ENCODE assay signal across 10 mouse cellular contexts in genomic region chr11:116100839-116101238, GRCm38 (mm10). TPM values are rescaled to one million over a fixed set of nuclear protein-coding genes. Genes with fewer than 3 reads are reported as not detected.
DNase-seq lines count a peak whose midpoint lies in the region; ATAC-seq and TF ChIP-seq lines count a peak whose summit lies in the region.
"Had no signal": no experiment of that assay in that cellular context is flagged by ENCODE, and none has a peak within 500 bp of the region (broad histone marks: within the 10 kb centered on the region; RNA-seq: fewer than 3 reads in every experiment).

No protein-coding gene starts in this region.

- peaks cover 6% of the 10 kb centered on the region; the same call in 1 of the 2 replicates for H3K9me3 ChIP-seq in heart, embryonic 13.5 days
- H3K9me3 ChIP-seq in lung, embryonic 15.5 days: no peaks in the 10 kb centered on the region
- no peaks in the 10 kb centered on the region for H3K9me3 ChIP-seq in hindbrain, embryonic 14.5 days (ENCODE audit: control insufficient read depth, low read length)

- TF ChIP-seq CTCF in small intestine, adult 2 months (IDR thresholded peaks at IDR 0.05; ENCODE audit: extremely low read depth, insufficient read length, insufficient replicate concordance, low read depth, low read length): no peak

- no peak for TF ChIP-seq POLR2A in small intestine, adult 2 months (IDR thresholded peaks at IDR 0.05; ENCODE audit: low read depth, low read length)

- no peak for DNase-seq in heart, postnatal 25 days (ENCODE audit: low spot score)
- DNase-seq in lung, postnatal 4 days: no peak
- DNase-seq in hindbrain, embryonic 14.5 days (ENCODE audit: low spot score): no peak
- no peak for DNase-seq in gastrocnemius, postnatal 14 days
- DNase-seq in thymus, postnatal 25 days: no peak

- intact Hi-C loops in heart, postnatal 25 days (cut with DNase I): no loop called here
- intact Hi-C loops in gastrocnemius, postnatal 14 days (cut with DNase I; ENCODE audit: low total_unique reads): no loop called here

- H3K36me3 ChIP-seq in heart, embryonic 13.5 days: peaks cover 9% of the 10 kb centered on the region
- H3K36me3 ChIP-seq in lung, embryonic 15.5 days: no peaks in the 10 kb centered on the region
- no peaks in the 10 kb centered on the region for H3K36me3 ChIP-seq in hindbrain, embryonic 14.5 days (replicated peaks; ENCODE audit: control insufficient read depth, insufficient read depth)
- H3K36me3 ChIP-seq in small intestine, adult 2 months (ENCODE audit: control insufficient read depth, insufficient read depth, low read length): no peaks in the 10 kb centered on the region
- H3K36me3 ChIP-seq: embryonic facial prominence, embryonic 12.5 days; neural tube, embryonic 12.5 days had no signal

- H3K27ac ChIP-seq in heart, embryonic 13.5 days (replicated peaks): peak overlapping the region; percentile 97
- peak overlapping the region; percentile 91 for H3K27ac ChIP-seq in lung, embryonic 15.5 days
- H3K27ac ChIP-seq in hindbrain, embryonic 14.5 days: peak overlapping the region; percentile 76; the same call in 1 of the 2 replicates
- H3K27ac ChIP-seq in small intestine, adult 2 months (ENCODE audit: insufficient read depth, low read depth, low read length): peak overlapping the region; percentile 66
- H3K27ac ChIP-seq: neural tube, embryonic 12.5 days had no signal

- H3K4me2 ChIP-seq in heart, embryonic 13.5 days: no peak overlapping the region
- no peak overlapping the region for H3K4me2 ChIP-seq in lung, embryonic 15.5 days
- H3K4me2 ChIP-seq in hindbrain, embryonic 14.5 days (replicated peaks): no peak overlapping the region
- H3K4me2 ChIP-seq: embryonic facial prominence, embryonic 12.5 days; neural tube, embryonic 12.5 days had no signal

- H3K27me3 ChIP-seq in heart, embryonic 13.5 days (replicated peaks): no peaks in the 10 kb centered on the region
- no peaks in the 10 kb centered on the region; the same call in 1 of the 2 replicates for H3K27me3 ChIP-seq in lung, embryonic 15.5 days
- peaks cover 5% of the 10 kb centered on the region; the same call in 1 of the 2 replicates for H3K27me3 ChIP-seq in hindbrain, embryonic 14.5 days (ENCODE audit: control insufficient read depth, insufficient read depth, low read length)
- H3K27me3 ChIP-seq in small intestine, adult 2 months (ENCODE audit: control insufficient read depth, insufficient read depth, low read length): no peaks in the 10 kb centered on the region

- H3K4me3 ChIP-seq in heart, embryonic 13.5 days: no peak overlapping the region
- no peak overlapping the region for H3K4me3 ChIP-seq in lung, embryonic 15.5 days
- no peak overlapping the region for H3K4me3 ChIP-seq in hindbrain, embryonic 14.5 days (replicated peaks; ENCODE audit: low read length)
- H3K4me3 ChIP-seq in small intestine, adult 2 months (ENCODE audit: low read depth, low read length): no peak overlapping the region
- H3K4me3 ChIP-seq: embryonic facial prominence, embryonic 12.5 days; neural tube, embryonic 12.5 days had no signal

- no peak for ATAC-seq in heart, embryonic 13.5 days (ENCODE audit: extremely low read depth, insufficient number of reproducible peaks, low FRiP score, low TSS enrichment)
- no peak for ATAC-seq in lung, embryonic 15.5 days (ENCODE audit: borderline replicate concordance, extremely low read depth, low FRiP score, low TSS enrichment)
- no peak for ATAC-seq in hindbrain, embryonic 14.5 days (ENCODE audit: low FRiP score)

- peaks cover 74% of the 10 kb centered on the region for H3K4me1 ChIP-seq in heart, embryonic 13.5 days
- peaks cover 57% of the 10 kb centered on the region for H3K4me1 ChIP-seq in lung, embryonic 15.5 days
- H3K4me1 ChIP-seq in hindbrain, embryonic 14.5 days (replicated peaks; ENCODE audit: control insufficient read depth, insufficient read depth, low read length): peaks cover 13% of the 10 kb centered on the region
- H3K4me1 ChIP-seq in small intestine, adult 2 months (ENCODE audit: control insufficient read depth, insufficient read depth, insufficient read length, low read length): peaks cover 14% of the 10 kb centered on the region

- H3K9ac ChIP-seq in heart, embryonic 13.5 days: peak overlapping the region; percentile 64
- H3K9ac ChIP-seq in lung, embryonic 15.5 days: no peak overlapping the region
- no peak overlapping the region for H3K9ac ChIP-seq in hindbrain, embryonic 14.5 days
- H3K9ac ChIP-seq: neural tube, embryonic 12.5 days had no signal

- WGBS in heart, embryonic 13.5 days: 69% methylated on average over 7 of the region's 7 CpGs
- 82% methylated on average over 7 of the region's 7 CpGs for WGBS in lung, embryonic 15.5 days
- 84% methylated on average over 7 of the region's 7 CpGs for WGBS in hindbrain, embryonic 14.5 days
- 82% methylated on average over 7 of the region's 7 CpGs for WGBS in small intestine, adult 2 months

RNA-seq across cellular contexts. Expression of gene Wbp2, which starts 14.0 kb away (rescaled TPM):
- polyA plus RNA-seq in heart, embryonic 13.5 days (2015; fragmentation: Nextera tagmentation; extraction: Ambion mirVana): 134 and 138 TPM in 2 replicates
- 10 to 100 TPM; 80.1 to 92.2 TPM for total RNA-seq in heart, postnatal 25 days (2021)
- polyA plus RNA-seq in lung, embryonic 15.5 days (2015; fragmentation: Nextera tagmentation; extraction: Ambion mirVana): 58.0 and 67.9 TPM in 2 replicates
- 164 and 183 TPM in 2 replicates for polyA plus RNA-seq in hindbrain, embryonic 14.5 days (2014; fragmentation: Nextera tagmentation; extraction: Ambion mirVana)
- 139 and 334 TPM in 2 replicates for polyA plus RNA-seq in small intestine, adult 2 months (2012; rRNA removed)
- 10 to 100 TPM; 61.6 to 65.3 TPM for total RNA-seq in gastrocnemius, postnatal 14 days (2021)

RNA-seq across cellular contexts. Expression of gene Unc13d, which starts 23.1 kb away (rescaled TPM):
- 1.5 and 2.3 TPM in 2 replicates for polyA plus RNA-seq in heart, embryonic 13.5 days (2015; fragmentation: Nextera tagmentation; extraction: Ambion mirVana)
- total RNA-seq in heart, postnatal 25 days (2021): 1 to 10 TPM in 1 of 2 experiments, under 1 TPM in 1; 0.75 to 1.0 TPM
- polyA plus RNA-seq in lung, embryonic 15.5 days (2015; fragmentation: Nextera tagmentation; extraction: Ambion mirVana): 4.1 and 6.4 TPM in 2 replicates
- polyA plus RNA-seq in hindbrain, embryonic 14.5 days (2014; fragmentation: Nextera tagmentation; extraction: Ambion mirVana): 0.75 and 0.83 TPM in 2 replicates
- 5.8 and 7.1 TPM in 2 replicates for polyA plus RNA-seq in small intestine, adult 2 months (2012; rRNA removed)
- under 1 TPM; 0.31 to 0.33 TPM for total RNA-seq in gastrocnemius, postnatal 14 days (2021)

RNA-seq across cellular contexts. Expression of gene Trim47, which starts 26.2 kb away (rescaled TPM):
- polyA plus RNA-seq in heart, embryonic 13.5 days (2015; fragmentation: Nextera tagmentation; extraction: Ambion mirVana): 46.1 and 51.1 TPM in 2 replicates
- 10 to 100 TPM; 27.0 to 37.6 TPM for total RNA-seq in heart, postnatal 25 days (2021)
- polyA plus RNA-seq in lung, embryonic 15.5 days (2015; fragmentation: Nextera tagmentation; extraction: Ambion mirVana): 24.9 and 25.9 TPM in 2 replicates
- polyA plus RNA-seq in hindbrain, embryonic 14.5 days (2014; fragmentation: Nextera tagmentation; extraction: Ambion mirVana): 9.4 and 10.6 TPM in 2 replicates
- polyA plus RNA-seq in small intestine, adult 2 months (2012; rRNA removed): 28.3 and 28.5 TPM in 2 replicates
- total RNA-seq in gastrocnemius, postnatal 14 days (2021): 10 to 100 TPM; 21.2 to 21.3 TPM

RNA-seq across cellular contexts. Expression of gene Trim65, which starts 30.1 kb away (rescaled TPM):
- polyA plus RNA-seq in heart, embryonic 13.5 days (2015; fragmentation: Nextera tagmentation; extraction: Ambion mirVana): 4.2 and 4.3 TPM in 2 replicates
- 1 to 10 TPM; 6.1 to 8.4 TPM for total RNA-seq in heart, postnatal 25 days (2021)
- polyA plus RNA-seq in lung, embryonic 15.5 days (2015; fragmentation: Nextera tagmentation; extraction: Ambion mirVana): 3.7 and 4.3 TPM in 2 replicates
- 2.7 and 2.9 TPM in 2 replicates for polyA plus RNA-seq in hindbrain, embryonic 14.5 days (2014; fragmentation: Nextera tagmentation; extraction: Ambion mirVana)
- polyA plus RNA-seq in small intestine, adult 2 months (2012; rRNA removed): 11.9 and 13.3 TPM in 2 replicates
- total RNA-seq in gastrocnemius, postnatal 14 days (2021): 1 to 10 TPM; 3.3 to 3.5 TPM

RNA-seq across cellular contexts. Expression of gene Mrpl38, which starts 37.8 kb away (rescaled TPM):
- polyA plus RNA-seq in heart, embryonic 13.5 days (2015; fragmentation: Nextera tagmentation; extraction: Ambion mirVana): 82.4 and 92.2 TPM in 2 replicates
- total RNA-seq in heart, postnatal 25 days (2021): 10 to 100 TPM; 62.5 to 66.0 TPM
- polyA plus RNA-seq in lung, embryonic 15.5 days (2015; fragmentation: Nextera tagmentation; extraction: Ambion mirVana): 89.5 and 94.7 TPM in 2 replicates
- 79.4 and 83.1 TPM in 2 replicates for polyA plus RNA-seq in hindbrain, embryonic 14.5 days (2014; fragmentation: Nextera tagmentation; extraction: Ambion mirVana)
- 36.4 and 40.1 TPM in 2 replicates for polyA plus RNA-seq in small intestine, adult 2 months (2012; rRNA removed)
- 10 to 100 TPM; 41.8 to 49.5 TPM for total RNA-seq in gastrocnemius, postnatal 14 days (2021)
